Mouse (Mus musculus) lung, adult 2 months (tissue): Measurements from ENCODE around the gene Cfap54. TPM values are rescaled to one million over a fixed set of nuclear protein-coding genes. Genes with fewer than 3 reads are reported as not detected.

Experiments
- DNase-seq: peaks from one replicate; pipeline ENCODE4 v3.0.0; 2022
- H3K4me1 ChIP-seq: fragments of 200-500 bp; 2 replicates; pipeline ENCODE4 v1.6.1; 2011; ENCODE audit warnings: low read length; ENCODE audit not compliant: control insufficient read depth, insufficient read depth
- H3K4me3 ChIP-seq: fragments of 200-500 bp; replicated peaks from 2 replicates; pipeline ENCODE3; 2011; ENCODE audit warnings: low read depth, mild to moderate bottlenecking, control low read depth, low read length; ENCODE audit errors: extremely low read depth
- CTCF ChIP-seq: fragments of 200-500 bp; IDR thresholded peaks from 2 replicates; pipeline ENCODE4 v1.5.1; 2011; ENCODE audit warnings: mild to moderate bottlenecking, low read length, control low read depth; ENCODE audit not compliant: insufficient read depth
- POLR2A ChIP-seq: fragments of 200-500 bp; IDR thresholded peaks from 2 replicates; pipeline ENCODE4 v1.6.1; 2011; ENCODE audit warnings: low read depth, mild to moderate bottlenecking, control low read depth, low read length, borderline replicate concordance; ENCODE audit errors: extremely low read depth
- WGBS: fragments of 180-500 bp; shearing (Covaris S2); methylation state at CpG from one replicate; pipeline ENCODE4 v1.1.7; 2018; 5-methylcytosine and 5-hydroxymethylcytosine counted together
- polyA plus RNA-seq: library from polyadenylated mRNA; depleted of rRNA; stranded (reverse); fragments of >200 nt; gene quantifications from 2 replicates; pipeline ENCODE4 v1.2.3, GENCODE M21; 2012

The Cfap54 gene
- polyA plus RNA-seq, 1 experiment = 2.3 TPM

GRCm38 (mm10) chr10:92990576-92990975 is 90.8 kb downstream of the Cfap54 start:
- Histone ChIP-seq H3K4me3 (no peak overlapping the region), H3K4me1 (no peaks in the 10 kb centered on the region)
- TF ChIP-seq CTCF = no peak
- no peak for TF ChIP-seq POLR2A
- 74% methylated on average over 2 of the region's 2 CpGs for WGBS
- DNase-seq = no peak

- 76% methylated on average over 3 of the region's 3 CpGs for WGBS
- H3K4me3 ChIP-seq = no peak overlapping the region
These were observed 116.3 kb downstream of the Cfap54 start for GRCm38 (mm10) chr10:92965134-92965533.

GRCm38 (mm10) chr10:92950044-92950443 is 131.4 kb downstream of the Cfap54 start:
- TF ChIP-seq POLR2A (no peak), CTCF (no peak)
- no peaks in the 10 kb centered on the region for H3K4me1 ChIP-seq
- no peak overlapping the region for H3K4me3 ChIP-seq
- DNase-seq = no peak
- 55% methylated on average over 1 of the region's 1 CpGs for WGBS

More at GRCm38 (mm10) chr10:92965134-92965533, 116.3 kb downstream of the Cfap54 start:
- TF ChIP-seq CTCF (no peak), POLR2A (no peak)
- DNase-seq = no peak
- H3K4me1 ChIP-seq = no peaks in the 10 kb centered on the region

GRCm38 (mm10) chr10:92942848-92943645 is 138.4 kb downstream of the Cfap54 start:
- TF ChIP-seq POLR2A (no peak), CTCF (no peak)
- Histone ChIP-seq H3K4me1 (no peaks in the 10 kb centered on the region), H3K4me3 (no peak overlapping the region)
- WGBS = 67% methylated on average over 7 of the region's 7 CpGs
- DNase-seq = no peak

- TF ChIP-seq CTCF (no peak), POLR2A (no peak)
- Histone ChIP-seq H3K4me3 (no peak overlapping the region), H3K4me1 (no peaks in the 10 kb centered on the region)
- WGBS = 41% methylated on average over 1 of the region's 1 CpGs
- no peak for DNase-seq
These were observed 139.8 kb downstream of the Cfap54 start for GRCm38 (mm10) chr10:92941616-92942015.

- Histone ChIP-seq H3K4me1 (no peaks in the 10 kb centered on the region), H3K4me3 (no peak overlapping the region)
- TF ChIP-seq CTCF = no peak
- no peak for TF ChIP-seq POLR2A
- DNase-seq = no peak
- 61% methylated on average over 10 of the region's 10 CpGs for WGBS
These were observed 143.6 kb downstream of the Cfap54 start for GRCm38 (mm10) chr10:92937741-92938285.

- H3K4me3 ChIP-seq = no peak overlapping the region
- WGBS = 85% methylated on average over 7 of the region's 7 CpGs
- no peaks in the 10 kb centered on the region for H3K4me1 ChIP-seq
- TF ChIP-seq POLR2A (no peak), CTCF (no peak)
- DNase-seq = no peak
These were observed 144.3 kb downstream of the Cfap54 start for GRCm38 (mm10) chr10:92937091-92937490.

GRCm38 (mm10) chr10:92934506-92934905 is 146.9 kb downstream of the Cfap54 start:
- Histone ChIP-seq H3K4me1 (no peaks in the 10 kb centered on the region), H3K4me3 (no peak overlapping the region)
- TF ChIP-seq CTCF (no peak), POLR2A (no peak)
- 23% methylated on average over 5 of the region's 5 CpGs for WGBS
- DNase-seq = no peak

- no peak for TF ChIP-seq CTCF
- TF ChIP-seq POLR2A = no peak
- Histone ChIP-seq H3K4me3 (no peak overlapping the region), H3K4me1 (no peaks in the 10 kb centered on the region)
- 77% methylated on average over 6 of the region's 6 CpGs for WGBS
- no peak for DNase-seq
These were observed 147.8 kb downstream of the Cfap54 start for GRCm38 (mm10) chr10:92933616-92934015.

- no peaks in the 10 kb centered on the region for H3K4me1 ChIP-seq
- H3K4me3 ChIP-seq = no peak overlapping the region
- no peak for TF ChIP-seq POLR2A
- TF ChIP-seq CTCF = no peak
- no peak for DNase-seq
- 83% methylated on average over 12 of the region's 12 CpGs for WGBS
These were observed 149.0 kb downstream of the Cfap54 start for GRCm38 (mm10) chr10:92932464-92932863.
